Mouse (Mus musculus): Measurements from ENCODE around the gene Myh14. TPM values are rescaled to one million over a fixed set of nuclear protein-coding genes. Genes with fewer than 3 reads are reported as not detected.
A peak's percentile ranks its signal among the peaks of the same experiment; 100 is the strongest.

Myh14 gene
- polyA plus RNA-seq, 1 experiment from 2014 or later: 33.6 TPM

GRCm38 (mm10) chr7:44615309-44615708 is 55.3 kb downstream of the Myh14 start:
- WGBS: 14% methylated on average over 10 of the region's 10 CpGs
- no peak overlapping the region for H3K4me2 ChIP-seq
- no peak for ATAC-seq (ENCODE audit: insufficient read depth)
- peaks cover 10% of the 10 kb centered on the region; the same call in 1 of the 2 replicates for H3K27me3 ChIP-seq (ENCODE audit: insufficient read depth, low read length)
- H3K4me3 ChIP-seq (ENCODE audit: low read depth, low read length): no peak overlapping the region
- DNase-seq: no peak
- H3K36me3 ChIP-seq (ENCODE audit: insufficient read depth): no peaks in the 10 kb centered on the region
- no peak for TF ChIP-seq CTCF (IDR thresholded peaks at IDR 0.05; ENCODE audit: low read depth)
- no peak overlapping the region for H3K27ac ChIP-seq (ENCODE audit: low read depth)
- no peaks in the 10 kb centered on the region; the same call in 1 of the 2 replicates for H3K4me1 ChIP-seq (ENCODE audit: insufficient read depth)
- H3K9me3 ChIP-seq (ENCODE audit: low read depth, low read length): no peaks in the 10 kb centered on the region
- H3K9ac ChIP-seq: no peak overlapping the region

GRCm38 (mm10) chr7:44614041-44614688 is 56.5 kb downstream of the Myh14 start:
- Histone ChIP-seq H3K4me2 (peak overlapping the region; percentile 29), H3K36me3 (ENCODE audit: insufficient read depth) (no peaks in the 10 kb centered on the region), H3K9ac (no peak overlapping the region), H3K9me3 (ENCODE audit: low read depth, low read length) (no peaks in the 10 kb centered on the region), H3K27ac (ENCODE audit: low read depth) (no peak overlapping the region), H3K27me3 (ENCODE audit: insufficient read depth, low read length) (peaks cover 10% of the 10 kb centered on the region; the same call in 1 of the 2 replicates), H3K4me3 (ENCODE audit: low read depth, low read length) (no peak overlapping the region), H3K4me1 (ENCODE audit: insufficient read depth) (no peaks in the 10 kb centered on the region; the same call in 1 of the 2 replicates)
- DNase-seq (peak; percentile 64), ATAC-seq (ENCODE audit: insufficient read depth) (0 out of 2 replicates have a peak, but pooled peaks have one; percentile 47)
- TF ChIP-seq CTCF (IDR thresholded peaks at IDR 0.05; ENCODE audit: low read depth): no peak
- 7% methylated on average over 20 of the region's 20 CpGs for WGBS

- WGBS: 67% methylated on average over 7 of the region's 7 CpGs
- no peaks in the 10 kb centered on the region for H3K9me3 ChIP-seq (ENCODE audit: low read depth, low read length)
- H3K4me1 ChIP-seq (ENCODE audit: insufficient read depth): no peaks in the 10 kb centered on the region; the same call in 1 of the 2 replicates
- DNase-seq (no peak), ATAC-seq (ENCODE audit: insufficient read depth) (no peak)
- no peak overlapping the region for H3K4me3 ChIP-seq (ENCODE audit: low read depth, low read length)
- H3K9ac ChIP-seq: no peak overlapping the region
- H3K36me3 ChIP-seq (ENCODE audit: insufficient read depth): no peaks in the 10 kb centered on the region
- no peak overlapping the region for H3K4me2 ChIP-seq
- TF ChIP-seq CTCF (IDR thresholded peaks at IDR 0.05; ENCODE audit: low read depth): no peak
- peaks cover 10% of the 10 kb centered on the region; the same call in 1 of the 2 replicates for H3K27me3 ChIP-seq (ENCODE audit: insufficient read depth, low read length)
- H3K27ac ChIP-seq (ENCODE audit: low read depth): no peak overlapping the region
Measured at GRCm38 (mm10) chr7:44612192-44612591, 58.5 kb downstream of the Myh14 start.

- Histone ChIP-seq H3K4me3 (ENCODE audit: low read depth, low read length) (no peak overlapping the region), H3K9ac (no peak overlapping the region), H3K9me3 (ENCODE audit: low read depth, low read length) (no peaks in the 10 kb centered on the region), H3K36me3 (ENCODE audit: insufficient read depth) (no peaks in the 10 kb centered on the region), H3K4me2 (peak overlapping the region; percentile 23; the same call in 1 of the 2 replicates), H3K27ac (ENCODE audit: low read depth) (no peak overlapping the region), H3K4me1 (ENCODE audit: insufficient read depth) (no peaks in the 10 kb centered on the region), H3K27me3 (ENCODE audit: insufficient read depth, low read length) (peaks cover 43% of the 10 kb centered on the region)
- DNase-seq (peak; percentile 49), ATAC-seq (ENCODE audit: insufficient read depth) (no peak)
- TF ChIP-seq CTCF (IDR thresholded peaks at IDR 0.05; ENCODE audit: low read depth): no peak
- 10% methylated on average over 29 of the region's 29 CpGs for WGBS
Measured at GRCm38 (mm10) chr7:44606171-44606901, 64.3 kb downstream of the Myh14 start.

GRCm38 (mm10) chr7:44605436-44605835 is 65.2 kb downstream of the Myh14 start:
- DNase-seq: no peak
- Histone ChIP-seq H3K4me1 (ENCODE audit: insufficient read depth) (no peaks in the 10 kb centered on the region), H3K36me3 (ENCODE audit: insufficient read depth) (no peaks in the 10 kb centered on the region), H3K9ac (no peak overlapping the region), H3K4me2 (no peak overlapping the region), H3K9me3 (ENCODE audit: low read depth, low read length) (no peaks in the 10 kb centered on the region), H3K4me3 (ENCODE audit: low read depth, low read length) (no peak overlapping the region), H3K27me3 (ENCODE audit: insufficient read depth, low read length) (peaks cover 52% of the 10 kb centered on the region), H3K27ac (ENCODE audit: low read depth) (no peak overlapping the region)
- TF ChIP-seq CTCF (IDR thresholded peaks at IDR 0.05; ENCODE audit: low read depth): no peak
- 44% methylated on average over 7 of the region's 7 CpGs for WGBS
- no peak for ATAC-seq (ENCODE audit: insufficient read depth)

GRCm38 (mm10) chr7:44604619-44605018 is 66.0 kb downstream of the Myh14 start:
- no peaks in the 10 kb centered on the region for H3K4me1 ChIP-seq (ENCODE audit: insufficient read depth)
- no peak for DNase-seq
- H3K36me3 ChIP-seq (ENCODE audit: insufficient read depth): no peaks in the 10 kb centered on the region
- peak overlapping the region; percentile 16 for H3K4me3 ChIP-seq (ENCODE audit: low read depth, low read length)
- WGBS: 5% methylated on average over 8 of the region's 8 CpGs
- ATAC-seq (ENCODE audit: insufficient read depth): no peak
- peak overlapping the region; percentile 52 for H3K4me2 ChIP-seq
- H3K27ac ChIP-seq (ENCODE audit: low read depth): no peak overlapping the region
- no peak overlapping the region for H3K9ac ChIP-seq
- H3K27me3 ChIP-seq (ENCODE audit: insufficient read depth, low read length): peaks cover 56% of the 10 kb centered on the region
- H3K9me3 ChIP-seq (ENCODE audit: low read depth, low read length): no peaks in the 10 kb centered on the region
- TF ChIP-seq CTCF (IDR thresholded peaks at IDR 0.05; ENCODE audit: low read depth): no peak

GRCm38 (mm10) chr7:44604139-44604606 is 66.5 kb downstream of the Myh14 start:
- no peaks in the 10 kb centered on the region for H3K9me3 ChIP-seq (ENCODE audit: low read depth, low read length)
- no peaks in the 10 kb centered on the region for H3K36me3 ChIP-seq (ENCODE audit: insufficient read depth)
- ATAC-seq (ENCODE audit: insufficient read depth): peak; percentile 72
- peak overlapping the region; percentile 52 for H3K4me2 ChIP-seq
- H3K27me3 ChIP-seq (ENCODE audit: insufficient read depth, low read length): peaks cover 58% of the 10 kb centered on the region
- H3K4me3 ChIP-seq (ENCODE audit: low read depth, low read length): peak overlapping the region; percentile 16
- H3K9ac ChIP-seq: peak overlapping the region; percentile 36
- no peaks in the 10 kb centered on the region for H3K4me1 ChIP-seq (ENCODE audit: insufficient read depth)
- peak; percentile 53 for TF ChIP-seq CTCF (IDR thresholded peaks at IDR 0.05; ENCODE audit: low read depth)
- no peak overlapping the region for H3K27ac ChIP-seq (ENCODE audit: low read depth)
- DNase-seq: peak; percentile 72
- under 1% methylated on average over 24 of the region's 25 CpGs for WGBS
